Mouse (Mus musculus) mesoderm, embryonic 11.5 days (tissue): ENCODE data around the gene H2-DMb1.

Source experiments
- DNase-seq: peaks from one replicate; pipeline ENCODE4 v3.0.0-alpha.2; 2012; ENCODE audit warnings: low read depth, low spot score

Gene H2-DMb1

DNA sequence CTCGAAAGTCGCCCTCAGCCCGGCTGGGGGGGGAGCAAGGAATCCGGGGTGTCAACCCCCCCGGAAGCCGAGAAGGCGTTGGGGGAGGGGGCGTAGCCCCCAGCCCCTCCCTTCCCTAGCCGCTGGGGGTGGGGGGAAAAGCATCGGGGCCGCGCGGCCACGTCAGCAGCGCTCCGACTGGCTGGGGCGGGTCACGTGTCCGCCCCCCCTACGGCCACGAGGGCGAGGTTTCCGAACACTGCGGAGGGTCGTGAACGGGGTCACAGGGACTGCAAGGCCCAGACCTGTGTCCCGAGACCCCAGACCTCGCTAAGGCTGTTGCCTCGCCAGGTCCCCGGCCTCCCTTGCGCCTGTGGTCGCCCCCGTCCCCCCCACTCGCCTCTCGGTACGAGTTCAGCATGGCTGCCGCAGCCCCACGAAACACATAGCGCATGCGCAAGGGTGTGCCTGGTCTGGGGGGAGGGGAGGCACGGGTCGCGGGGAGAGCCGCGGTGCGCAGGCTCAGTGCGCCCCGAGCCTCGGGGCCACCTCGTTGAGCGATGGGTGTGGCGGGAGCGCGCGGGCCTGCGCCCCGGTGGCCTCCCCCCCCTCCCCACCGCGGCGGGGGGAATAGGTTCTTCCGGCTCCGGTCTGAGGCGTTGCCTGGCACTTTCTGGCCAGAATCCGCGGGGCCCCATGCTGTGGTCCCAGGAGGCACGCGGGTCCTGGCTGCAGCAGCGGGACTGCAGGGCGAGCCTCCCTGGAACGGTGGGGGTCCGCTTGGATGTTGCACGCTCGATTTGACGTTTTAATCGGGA, 30.5 kb upstream of the H2-DMb1 start, which contains the start of gene Brd2:
TSS of gene Brd2 (minus strand) at position 447 of the 797 bp plus-strand sequence.
- peak; percentile 97 for DNase-seq

DNA sequence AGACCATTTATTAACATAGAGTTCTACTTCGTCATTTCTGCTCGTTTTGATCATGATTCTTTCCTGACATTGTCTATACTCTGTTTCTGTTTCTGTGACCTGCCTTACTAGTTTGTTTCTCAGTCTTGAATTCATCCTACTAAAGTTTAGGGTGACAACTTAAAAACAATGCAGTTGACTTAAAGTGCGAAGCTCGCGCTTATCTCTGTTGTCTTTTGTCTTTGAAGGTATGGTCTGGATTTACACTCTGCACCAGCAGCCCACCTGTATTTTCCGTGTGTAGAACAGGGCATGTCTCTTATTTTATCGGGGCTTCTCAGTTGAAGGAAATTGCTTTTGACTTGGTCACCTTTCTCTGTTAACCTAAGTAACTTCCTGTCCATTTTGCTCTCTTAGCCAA, 29.8 kb upstream of the H2-DMb1 start:
- DNase-seq, result no peak

DNA sequence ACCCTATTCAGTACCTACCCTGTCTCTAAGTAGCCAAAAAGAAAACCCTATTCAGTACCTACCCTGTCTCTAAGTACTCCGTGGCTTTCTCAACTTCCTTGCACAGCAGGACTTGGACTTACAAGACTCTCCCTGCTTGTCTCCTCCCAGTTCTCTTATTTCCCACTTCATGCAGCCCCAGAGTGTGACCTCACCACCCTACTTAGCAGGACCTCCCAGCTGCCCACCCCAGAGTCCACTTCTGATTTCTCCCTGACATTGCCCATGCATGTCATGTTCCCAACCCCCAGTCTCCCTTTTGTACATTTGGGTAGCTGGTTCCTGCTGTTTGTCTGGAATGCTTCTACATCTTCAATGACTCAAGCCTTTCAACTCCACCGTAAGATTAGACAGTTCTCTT, 29.4 kb upstream of the H2-DMb1 start:
- peak; percentile 36 for DNase-seq

DNA sequence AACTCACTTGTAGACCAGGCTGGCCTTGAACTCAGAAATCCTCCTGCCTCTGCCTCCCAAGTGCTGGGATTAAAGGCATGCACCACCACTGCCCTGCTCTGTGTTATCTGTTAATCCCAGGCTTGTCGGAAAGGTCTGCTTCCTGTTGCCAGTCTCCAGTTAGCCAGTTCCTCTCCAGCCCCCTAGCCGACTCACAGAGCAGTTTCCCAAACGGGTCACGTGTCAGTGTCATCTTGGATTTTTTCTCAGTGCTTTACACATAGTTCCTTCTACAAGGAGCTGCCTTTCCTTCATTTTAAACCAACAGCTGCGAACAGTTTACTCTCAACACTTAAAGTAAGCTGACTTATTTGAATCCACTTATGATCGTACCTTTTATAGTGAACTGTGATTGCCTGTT, 28.2 kb upstream of the H2-DMb1 start:
- no peak for DNase-seq

DNA sequence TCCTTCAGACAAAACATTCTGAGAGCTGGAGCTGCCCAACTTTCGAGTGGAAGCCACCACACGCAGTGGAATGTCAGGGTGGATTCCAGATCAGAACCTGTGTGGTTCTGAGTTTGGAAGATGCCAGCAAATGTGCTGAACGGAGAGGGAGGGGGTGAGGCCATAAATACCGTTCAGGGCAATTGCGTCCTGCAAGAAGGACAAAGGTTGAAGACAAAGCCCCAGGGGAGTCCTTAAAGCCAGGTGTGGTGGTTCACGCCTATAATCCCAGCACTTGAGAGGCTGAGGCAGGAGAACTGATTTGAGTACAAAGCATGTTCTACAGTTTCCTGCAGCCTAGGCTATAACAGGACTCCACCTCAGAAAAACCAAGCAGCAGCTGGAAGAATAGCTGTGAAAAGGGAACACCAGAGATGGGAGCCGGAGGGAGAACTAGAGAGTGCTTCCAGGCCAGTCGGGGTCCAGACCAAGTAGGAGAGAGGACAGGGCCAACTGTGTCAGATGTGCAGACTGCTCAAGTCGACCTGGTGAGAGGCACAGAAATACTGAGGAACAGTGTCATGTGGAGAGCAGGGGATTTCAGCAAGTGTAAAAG, 25.9 kb upstream of the H2-DMb1 start:
- no peak for DNase-seq

DNA sequence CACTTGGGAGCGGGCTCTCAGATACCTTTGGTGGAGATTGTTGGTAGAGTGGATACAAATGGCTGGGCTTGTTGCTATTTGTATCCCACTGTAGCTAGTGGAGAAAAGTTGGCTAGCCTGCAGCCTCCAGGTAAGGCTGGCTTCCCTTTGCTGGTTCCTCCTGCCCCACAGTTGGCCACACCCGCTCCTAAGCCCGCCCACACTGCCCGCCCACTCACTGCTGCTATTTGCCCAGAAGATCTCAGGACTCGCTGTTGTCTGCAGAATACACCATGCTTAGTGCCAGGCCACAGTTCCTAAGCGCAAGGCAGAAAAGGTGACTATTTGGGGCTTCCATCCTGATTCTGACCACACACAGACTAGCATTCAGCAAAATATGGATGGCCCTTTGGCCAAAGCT, 25.4 kb upstream of the H2-DMb1 start:
- DNase-seq, result no peak

DNA sequence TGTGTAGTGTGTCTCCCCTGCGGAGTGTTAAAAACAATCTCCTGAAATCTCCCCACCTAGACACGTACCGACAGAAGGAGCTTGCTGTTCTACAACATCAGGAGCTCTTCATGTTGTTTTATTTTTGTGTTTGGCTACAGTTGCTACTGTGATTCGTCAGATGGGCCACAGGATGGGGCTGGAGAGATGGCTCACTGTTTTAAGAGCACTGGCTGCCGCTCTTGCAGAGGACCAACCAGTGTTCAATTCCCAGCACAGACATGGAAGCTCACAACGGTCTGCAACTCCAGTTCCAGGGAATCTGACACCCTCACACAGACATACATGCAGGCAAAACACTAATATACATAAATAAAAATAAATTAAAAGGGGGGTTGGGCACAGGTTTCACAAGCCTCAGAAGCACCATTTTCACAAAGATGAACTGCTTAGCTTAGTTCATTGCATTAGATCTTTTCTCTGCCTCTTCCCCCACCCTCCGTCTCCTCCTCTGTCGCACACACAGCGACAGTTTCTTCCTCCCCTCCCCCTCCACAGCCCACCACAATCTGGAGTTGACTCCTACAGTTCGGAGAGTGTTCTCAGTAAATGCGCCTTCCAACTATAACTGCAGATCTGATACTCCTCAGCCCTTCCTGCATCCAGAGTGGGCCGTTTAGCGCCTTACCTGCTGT, 24.5 kb upstream of the H2-DMb1 start:
- no peak for DNase-seq

DNA sequence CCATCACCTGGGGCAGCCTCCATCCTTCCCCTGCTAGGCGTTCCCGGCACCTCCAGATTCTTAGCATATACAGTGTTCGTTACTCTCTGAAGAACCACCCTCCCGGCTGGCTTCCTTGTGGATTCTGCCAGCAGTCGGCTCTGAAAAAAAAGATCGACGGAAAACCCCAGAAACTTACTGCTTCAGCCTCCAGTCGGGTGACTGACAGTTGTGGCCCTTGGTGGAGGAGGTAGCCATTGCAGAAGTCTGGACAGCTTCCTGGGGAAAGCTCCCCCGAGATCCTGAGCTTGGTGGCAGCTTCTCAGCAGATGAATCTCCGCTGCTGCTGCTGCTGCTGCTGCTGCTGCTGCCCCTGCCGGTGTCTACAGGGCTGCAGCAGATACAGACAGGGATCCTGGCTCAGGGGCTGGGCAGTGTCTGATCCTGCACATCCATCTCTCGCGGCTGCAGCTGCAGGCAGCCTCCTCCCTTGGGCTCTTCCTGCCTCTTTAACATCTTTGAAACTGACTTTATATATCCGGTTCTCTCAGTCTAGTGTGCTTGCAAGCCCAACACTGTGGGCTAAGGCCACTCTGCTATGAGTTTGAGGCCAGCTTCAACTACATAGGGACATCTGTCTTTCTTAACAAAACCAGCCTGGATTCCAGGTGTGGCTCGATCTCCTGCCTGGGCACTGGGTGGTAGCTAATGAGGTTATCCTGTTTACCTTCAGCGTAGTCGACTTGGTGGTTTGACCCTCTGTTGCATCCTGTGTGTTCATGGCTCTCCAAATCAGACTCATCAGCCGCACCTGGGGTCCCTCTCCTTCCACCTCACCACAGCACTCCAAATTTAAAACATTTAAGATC, 23.7 kb upstream of the H2-DMb1 start:
- no peak for DNase-seq

DNA sequence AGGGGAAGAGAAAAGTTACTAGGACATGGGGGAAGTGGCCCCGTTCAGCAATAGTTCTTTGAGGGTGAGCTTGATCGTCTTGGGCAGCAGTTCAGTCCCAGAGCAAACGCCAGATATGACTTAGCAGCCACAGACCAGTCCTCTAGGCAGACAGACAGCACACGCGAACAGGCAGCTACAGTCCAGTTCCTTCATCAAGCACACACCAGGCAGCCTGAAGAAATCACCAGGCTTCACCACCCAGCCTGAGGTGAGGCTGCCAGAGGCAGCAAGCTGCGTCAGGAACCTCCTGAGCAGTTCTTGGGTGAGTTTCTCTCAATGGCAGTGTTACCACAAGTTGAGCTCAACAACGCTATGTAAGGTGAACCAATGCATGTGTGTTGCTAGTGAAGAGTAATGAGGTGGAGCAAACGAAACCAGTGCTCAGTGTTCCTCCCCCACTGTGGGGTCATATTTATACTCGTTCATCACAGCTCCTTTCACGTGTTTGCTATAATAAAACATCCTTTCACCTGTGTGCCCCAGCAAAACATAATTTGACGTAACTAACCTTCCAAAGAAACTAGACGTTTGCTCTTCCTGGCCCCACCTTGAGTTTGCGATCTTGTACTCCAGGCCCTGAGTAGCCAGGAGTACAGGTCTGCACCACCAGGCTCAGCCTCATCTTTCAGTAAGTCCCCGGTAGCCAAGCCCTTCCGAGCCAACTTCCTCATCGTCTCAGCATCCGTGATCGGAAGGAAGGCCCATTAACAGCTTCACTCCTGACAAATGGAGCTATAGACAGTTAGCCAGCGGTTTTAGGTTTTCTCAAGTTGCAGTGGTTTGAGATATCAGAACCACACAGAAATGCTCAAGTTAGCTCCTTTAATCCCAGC, 22.6 kb upstream of the H2-DMb1 start:
- no peak for DNase-seq

DNA sequence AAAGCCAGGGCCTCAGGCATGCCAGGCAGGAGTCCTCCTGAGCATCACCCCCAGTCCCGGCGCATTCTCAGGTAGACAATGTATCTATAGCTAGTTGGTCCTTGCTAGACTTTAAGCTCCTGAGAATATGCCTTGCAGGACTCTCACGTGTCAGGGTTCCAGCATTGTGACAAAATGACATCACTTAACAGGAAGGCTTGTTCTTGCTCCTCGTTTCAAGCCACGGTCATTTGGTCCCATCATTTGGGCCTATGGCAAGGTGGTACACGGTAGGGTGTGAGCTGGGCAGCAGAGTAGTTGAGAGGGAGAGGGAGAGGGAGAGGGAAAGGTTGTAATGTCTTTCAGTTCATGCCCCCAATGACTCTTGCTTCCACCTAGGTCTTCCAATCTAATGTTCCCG, 21.0 kb upstream of the H2-DMb1 start:
- no peak for DNase-seq

DNA sequence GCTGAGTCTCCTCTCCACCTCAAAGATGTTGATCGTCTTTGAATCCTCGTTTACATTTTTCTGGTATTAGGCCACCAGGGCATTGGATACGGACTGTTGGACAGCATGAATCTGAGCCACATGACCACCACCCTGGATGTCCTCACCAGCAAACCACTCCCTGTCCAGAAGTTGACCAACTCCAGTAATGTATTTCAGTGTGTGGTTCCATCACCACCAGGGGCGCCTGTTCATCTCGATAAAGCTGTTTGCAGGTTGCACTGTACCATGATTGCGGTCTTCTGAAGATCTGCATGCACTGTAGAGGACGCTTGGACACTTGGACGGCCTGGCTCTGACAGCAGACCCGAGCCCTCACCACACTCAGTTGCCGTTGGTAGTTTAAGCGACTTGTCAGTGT, 19.6 kb upstream of the H2-DMb1 start:
- no peak for DNase-seq

DNA sequence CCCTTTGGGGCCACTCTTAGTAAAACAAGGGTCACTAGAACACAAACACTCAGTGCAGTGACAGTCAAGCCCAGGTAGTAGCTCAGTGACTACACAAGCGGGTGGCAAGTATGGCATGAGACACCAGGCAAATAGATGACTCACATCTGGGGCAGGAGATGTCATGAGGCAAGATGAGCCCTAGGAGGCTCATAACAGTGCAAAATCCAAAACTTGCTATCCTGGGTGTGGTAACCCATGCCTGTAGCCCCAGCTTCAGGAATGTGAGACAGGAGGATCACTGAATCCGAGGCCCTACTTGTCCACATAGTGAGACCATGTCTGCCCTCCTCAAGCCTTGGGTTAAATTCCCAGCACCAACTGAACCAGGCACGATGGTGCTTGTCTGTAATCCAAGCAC, 18.4 kb upstream of the H2-DMb1 start:
- no peak for DNase-seq

DNA sequence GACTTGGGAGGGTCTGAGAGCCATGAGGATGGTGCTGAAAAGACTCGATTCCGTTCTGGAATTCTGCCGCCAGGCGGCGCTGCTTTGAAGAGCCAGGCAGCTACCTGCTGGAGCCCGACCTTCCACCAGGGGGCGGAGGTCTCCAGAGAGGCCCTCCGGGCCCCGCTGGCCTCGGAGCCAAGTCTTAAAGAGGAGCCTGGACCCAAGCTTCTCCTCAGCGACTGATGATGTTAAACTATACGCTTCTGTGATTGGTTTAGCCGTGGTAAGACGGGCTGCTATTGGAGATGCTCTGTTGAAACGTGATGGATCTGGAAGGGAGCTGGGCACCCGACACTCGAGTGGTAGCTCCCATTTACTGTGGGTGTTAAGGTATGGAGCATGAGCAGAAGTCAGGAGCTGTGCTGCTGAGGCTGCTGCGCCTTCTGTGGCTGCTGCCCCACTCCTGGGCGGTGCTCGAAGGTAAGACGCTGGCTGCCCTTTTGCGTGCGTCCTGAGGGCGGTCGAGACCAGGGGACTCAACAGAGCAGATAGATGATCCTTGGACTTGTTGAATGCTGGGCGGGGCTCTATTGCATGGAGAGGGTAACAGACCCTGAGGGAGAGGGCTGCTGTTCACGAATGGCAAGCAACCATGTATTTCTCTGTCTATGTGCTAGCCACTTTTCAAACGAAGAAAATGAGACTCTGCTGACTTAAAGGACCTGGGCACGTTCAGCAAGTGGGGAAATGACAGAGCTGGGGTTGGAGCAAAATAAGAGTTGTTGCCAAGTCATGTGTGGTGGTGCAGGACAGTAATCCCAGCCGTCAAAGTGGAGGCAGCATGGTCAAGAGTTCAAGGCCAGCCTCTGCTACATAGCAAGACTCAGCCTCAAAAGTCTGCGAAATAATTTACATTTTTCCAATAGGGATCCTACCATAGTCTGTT, 17.3 kb upstream of the H2-DMb1 start:
- DNase-seq, result peak; percentile 100

DNA sequence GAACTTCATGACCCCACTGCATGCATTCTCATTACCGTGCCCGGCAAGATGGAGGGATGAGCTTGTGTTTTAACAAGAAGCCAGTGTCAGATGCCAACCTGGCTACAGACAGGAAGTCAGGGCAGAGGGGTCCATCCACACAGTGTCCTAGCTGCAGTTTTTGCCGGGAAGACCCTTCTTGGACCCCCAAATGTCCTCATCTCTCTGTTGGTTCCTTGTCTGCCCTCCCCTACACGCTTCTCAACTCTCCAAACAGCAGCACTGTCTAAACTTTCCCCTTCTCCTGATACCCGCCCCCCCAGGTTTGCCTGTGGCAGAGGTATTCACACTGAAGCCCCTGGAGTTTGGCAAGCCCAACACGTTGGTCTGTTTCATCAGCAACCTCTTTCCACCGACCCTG, 15.3 kb upstream of the H2-DMb1 start:
- no peak for DNase-seq

DNA sequence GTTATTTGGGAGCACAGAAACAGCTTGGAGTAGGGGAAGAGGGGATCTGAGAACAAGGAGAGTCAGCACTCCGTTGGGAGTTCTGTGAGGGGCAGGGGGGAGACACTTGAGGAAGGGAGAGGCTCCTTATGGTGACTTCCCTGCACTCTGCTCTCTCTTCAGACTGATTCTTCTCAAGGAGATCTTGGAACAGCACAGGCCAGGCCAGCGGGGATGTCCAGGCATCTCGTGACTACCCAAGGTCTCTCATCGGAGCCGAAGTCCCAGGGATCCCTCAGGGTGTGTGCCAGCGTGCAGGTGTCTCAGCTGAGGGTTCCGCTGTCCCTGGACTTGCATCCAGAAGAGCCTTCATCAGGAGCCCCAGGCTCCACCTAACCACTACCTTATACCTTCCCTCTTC, 14.2 kb upstream of the H2-DMb1 start:
- DNase-seq, result no peak

DNA sequence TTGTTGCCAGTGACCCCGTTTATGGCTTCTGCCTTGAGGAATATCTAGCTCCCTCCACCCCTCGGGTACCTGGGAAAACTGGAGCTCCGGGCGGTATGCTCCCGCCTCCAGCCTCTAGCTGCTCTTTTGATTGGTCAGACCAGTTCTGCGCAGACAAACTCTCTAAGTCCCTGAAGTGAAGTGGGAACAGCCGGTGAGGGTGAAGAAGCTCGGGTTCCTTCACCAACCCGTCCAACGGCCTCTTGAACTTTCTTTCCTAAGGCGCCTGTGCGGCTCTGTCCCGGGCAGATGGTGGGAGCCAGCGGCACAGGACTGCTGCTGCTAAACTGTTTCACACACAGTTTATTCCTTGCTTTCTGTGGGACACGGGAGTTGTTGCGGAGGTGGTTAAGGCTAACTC, 13.5 kb upstream of the H2-DMb1 start:
- peak; percentile 54 for DNase-seq

DNA sequence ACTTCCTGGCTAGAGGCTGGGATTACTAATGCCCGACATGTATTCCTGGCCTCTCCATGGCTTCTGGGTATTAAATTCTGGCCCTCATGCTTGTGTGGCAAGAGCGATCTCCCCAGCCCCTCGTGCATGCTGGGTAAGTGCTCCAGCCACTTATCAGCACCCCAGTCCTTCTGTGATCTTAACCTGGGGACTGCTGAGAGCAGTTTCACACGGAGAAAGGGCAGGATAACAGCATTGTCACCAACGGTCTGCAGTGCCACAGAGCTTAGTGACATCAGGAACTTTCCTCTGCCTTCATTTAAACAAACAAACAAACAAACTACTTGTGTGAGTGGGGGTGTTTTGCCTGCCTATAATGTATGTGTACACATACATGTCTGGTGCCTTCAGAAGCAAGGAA, 12.6 kb upstream of the H2-DMb1 start:
- no peak for DNase-seq

DNA sequence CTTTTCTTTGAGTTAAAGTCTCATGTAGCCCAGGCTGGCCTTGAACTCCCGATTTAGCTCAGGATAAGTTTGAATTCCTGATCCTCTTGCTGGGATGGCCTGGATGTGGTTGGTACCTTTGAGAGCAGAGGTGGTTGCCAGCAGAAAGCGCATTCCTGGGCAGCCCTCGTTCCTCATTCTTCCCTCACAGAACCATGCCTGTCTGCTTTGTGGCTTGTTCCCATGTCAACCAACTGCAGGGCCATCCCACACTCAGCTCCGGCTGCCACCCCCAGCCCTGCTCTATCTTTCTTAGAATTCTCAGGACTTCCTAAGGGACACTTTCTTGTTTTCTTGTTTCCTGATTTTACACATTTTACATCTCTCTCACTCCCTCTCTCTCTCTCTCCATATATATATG, 11.4 kb upstream of the H2-DMb1 start:
- DNase-seq, result no peak

DNA sequence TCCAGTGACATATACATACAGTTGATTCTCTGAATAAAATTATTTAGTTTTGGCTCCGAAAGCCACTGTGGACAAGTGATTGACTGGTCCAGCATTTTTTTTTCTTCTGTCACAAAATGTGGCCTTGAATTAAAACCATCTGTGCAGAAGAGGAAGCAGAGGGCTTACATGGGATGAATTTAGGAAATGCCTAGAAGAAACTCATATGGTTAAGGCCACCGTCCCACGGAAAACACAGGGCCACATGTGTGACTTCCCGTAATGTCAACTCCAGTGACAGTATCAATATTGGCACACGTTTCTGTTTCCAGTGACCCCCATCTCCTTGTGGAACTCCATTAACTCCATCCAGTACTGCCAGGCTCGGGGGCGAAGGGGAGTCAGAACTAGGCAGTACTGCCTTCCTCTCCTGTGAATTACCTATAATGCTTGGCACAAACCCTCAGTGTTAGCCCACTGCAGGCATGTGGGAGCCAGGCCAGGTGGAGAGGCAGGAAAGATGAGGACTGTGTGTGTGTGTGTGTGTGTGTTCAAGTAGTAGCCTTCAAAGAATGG, 10.3 kb upstream of the H2-DMb1 start:
- DNase-seq, result no peak

DNA sequence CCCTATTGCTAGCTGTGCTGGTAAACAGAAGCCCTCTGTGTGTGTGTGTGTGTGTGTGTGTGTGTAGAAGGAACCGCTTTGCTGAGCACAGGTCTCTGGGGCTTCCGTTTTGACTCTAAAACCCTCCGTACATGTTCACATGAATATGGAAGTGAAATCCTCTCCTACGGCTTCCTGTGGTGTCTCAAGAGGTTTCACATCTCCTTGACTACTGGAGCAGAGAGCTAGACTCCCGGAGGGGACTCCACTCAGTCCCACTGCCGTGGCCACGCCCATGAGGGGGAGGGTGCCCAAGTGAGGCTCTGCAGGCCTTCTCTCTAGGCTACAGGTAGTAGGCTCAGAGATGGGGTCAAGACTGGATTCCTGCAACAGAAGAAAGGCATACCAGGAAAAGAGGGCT, 9.8 kb upstream of the H2-DMb1 start, which contains the start of gene H2-DMb2:
TSS of gene H2-DMb2 (plus strand) at position 275 of the 400 bp plus-strand sequence.
- no peak for DNase-seq
